Mouse (Mus musculus) urinary bladder, postnatal 36 days (tissue): ENCODE results near the gene Wdr44.
"Not testable (repeated sequence)": the region's sequence is repeated elsewhere in the genome, so short reads cannot be mapped to it uniquely, and the experiment has no call there.

Experiments used
- DNase-seq, 2 experiments: peaks; one replicate each; pipeline ENCODE4 v3.0.0; 2022; ENCODE audit warnings: low spot score in 2 of 2, mixed read lengths in 1 of 2

Wdr44 gene

DNA sequence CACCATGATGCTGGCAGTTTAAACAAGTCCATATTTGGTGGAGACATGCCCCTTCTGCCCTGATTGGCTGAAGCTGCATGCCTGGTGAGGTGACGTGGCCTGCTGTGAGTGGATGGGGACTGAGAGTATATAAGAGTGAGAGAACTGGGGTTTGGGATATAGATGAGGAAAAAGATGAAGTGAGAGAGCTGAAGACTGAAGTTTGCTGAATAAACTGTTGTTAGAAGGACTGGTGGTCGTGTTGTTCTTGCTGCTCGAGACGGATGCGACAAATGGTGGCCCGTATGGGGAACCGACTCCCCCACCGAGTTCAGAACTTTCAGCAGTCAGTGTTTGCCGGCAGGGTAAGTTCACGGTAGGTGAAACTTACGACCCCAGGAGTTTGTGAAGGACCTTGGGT is 140.9 kb downstream of the Wdr44 start:
- not testable (repeated sequence) for DNase-seq

- DNase-seq: no peak
These were observed 148.1 kb downstream of the Wdr44 start for GRCm38 (mm10) chrX:23840921-23841320.
